Mouse (Mus musculus) frontal cortex, postnatal 36 days (tissue): Measurements from ENCODE around the gene Lyz1.
"Not testable (repeated sequence)": the region's sequence is repeated elsewhere in the genome, so short reads cannot be mapped to it uniquely, and the experiment has no call there.

ENCODE experiments used
- DNase-seq, 2 experiments: peaks; one replicate each; pipeline ENCODE4 v3.0.0; 2022; ENCODE audit warnings: low spot score in 2 of 2

The Lyz1 gene

GRCm38 (mm10) chr10:117287226-117287850, 5.3 kb downstream of the Lyz1 start:
- no peak for DNase-seq

- DNase-seq: no peak
Measured at GRCm38 (mm10) chr10:117286366-117286970, 6.2 kb downstream of the Lyz1 start.

- DNase-seq: not testable (repeated sequence)
Measured at GRCm38 (mm10) chr10:117285584-117285983, 7.1 kb downstream of the Lyz1 start.

GRCm38 (mm10) chr10:117284578-117285520, 7.8 kb downstream of the Lyz1 start:
- no peak for DNase-seq

GRCm38 (mm10) chr10:117283871-117284577, 8.6 kb downstream of the Lyz1 start:
- DNase-seq: no peak

GRCm38 (mm10) chr10:117283196-117283595, 9.5 kb downstream of the Lyz1 start:
- DNase-seq: not testable (repeated sequence)

- no peak for DNase-seq
Measured at GRCm38 (mm10) chr10:117282551-117282950, 10.1 kb downstream of the Lyz1 start.

GRCm38 (mm10) chr10:117282049-117282448, 10.6 kb downstream of the Lyz1 start, which contains the start of gene Lyz2:
TSS of gene Lyz2 (minus strand) at chr10:117282321.
- DNase-seq: no peak

GRCm38 (mm10) chr10:117281381-117281920, 11.2 kb downstream of the Lyz1 start:
- no peak for DNase-seq

- no peak for DNase-seq
Measured at GRCm38 (mm10) chr10:117280000-117280399, 12.7 kb downstream of the Lyz1 start.

GRCm38 (mm10) chr10:117278510-117278909, 14.2 kb downstream of the Lyz1 start:
- not testable (repeated sequence) for DNase-seq

- DNase-seq: not testable (repeated sequence)
Measured at GRCm38 (mm10) chr10:117277779-117278178, 14.9 kb downstream of the Lyz1 start.

- DNase-seq: no peak
Measured at GRCm38 (mm10) chr10:117275681-117276369, 16.8 kb downstream of the Lyz1 start.

GRCm38 (mm10) chr10:117274645-117275044, 18.0 kb downstream of the Lyz1 start:
- DNase-seq: not testable (repeated sequence)

GRCm38 (mm10) chr10:117272023-117272422, 20.6 kb downstream of the Lyz1 start:
- DNase-seq: no peak

GRCm38 (mm10) chr10:117259870-117260269, 32.8 kb downstream of the Lyz1 start:
- no peak for DNase-seq

GRCm38 (mm10) chr10:117238603-117239002, 54.1 kb downstream of the Lyz1 start, which contains the start of gene 9530003J23Rik:
TSS of gene 9530003J23Rik (minus strand) at chr10:117238703.
- no peak for DNase-seq
